Mouse (Mus musculus) hindbrain, embryonic 12.5 days (tissue): ENCODE measurements around the gene Eif2b2. TPM values are rescaled to one million over a fixed set of nuclear protein-coding genes. Genes with fewer than 3 reads are reported as not detected.

Source experiments
- ATAC-seq: fragments of 200-750 bp; cut with Nextera tagmentation; 2 replicates; pipeline ENCODE4 v1.8.0; 2017; ENCODE audit warnings: moderate TSS enrichment; ENCODE audit not compliant: low FRiP score
- H3K27ac ChIP-seq: fragments of 300-500 bp; sonication (generic); 2 replicates; pipeline ENCODE4 v1.5.1; 2016; ENCODE audit warnings: mild to moderate bottlenecking
- H3K27me3 ChIP-seq: fragments of 300-500 bp; sonication (generic); 2 replicates; pipeline ENCODE4 v1.6.1; 2016; ENCODE audit warnings: mild to moderate bottlenecking
- H3K36me3 ChIP-seq: fragments of 300-500 bp; sonication (generic); 2 replicates; pipeline ENCODE4 v1.6.1; 2016; ENCODE audit warnings: mild to moderate bottlenecking
- H3K4me1 ChIP-seq: fragments of 300-500 bp; sonication (generic); 2 replicates; pipeline ENCODE4 v1.6.1; 2016
- H3K4me2 ChIP-seq: fragments of 300-500 bp; sonication (generic); replicated peaks from 2 replicates; pipeline ENCODE4 v1.6.1; 2016; ENCODE audit warnings: mild to moderate bottlenecking
- H3K4me3 ChIP-seq: fragments of 300-500 bp; sonication (generic); 2 replicates; pipeline ENCODE4 v1.5.1; 2016; ENCODE audit warnings: mild to moderate bottlenecking
- H3K9ac ChIP-seq: fragments of 300-500 bp; sonication (generic); 2 replicates; pipeline ENCODE4 v1.6.1; 2016; ENCODE audit warnings: mild to moderate bottlenecking, moderate library complexity
- H3K9me3 ChIP-seq: fragments of 300-500 bp; sonication (generic); replicated peaks from 2 replicates; pipeline ENCODE4 v1.6.1; 2016; ENCODE audit warnings: mild to moderate bottlenecking
- WGBS: fragments of 180-500 bp; shearing (Covaris S2); methylation state at CpG from one replicate; pipeline ENCODE4 v1.1.7; 2016; 5-methylcytosine and 5-hydroxymethylcytosine counted together
- polyA plus RNA-seq: library from polyadenylated mRNA; unstranded; fragments of >200 nt; fragmentation: Nextera tagmentation; extraction: Ambion mirVana; gene quantifications from 2 replicates; pipeline ENCODE4 v1.2.1, GENCODE M21; 2016

Gene Eif2b2
- polyA plus RNA-seq, 1 experiment from 2014 or later = 82.4 TPM

GRCm38 (mm10) chr12:85217733-85218310 lies 1.5 kb upstream of the Eif2b2 start:
- H3K27me3 ChIP-seq = no peaks in the 10 kb centered on the region
- H3K4me3 ChIP-seq = no peak overlapping the region
- 79% methylated on average over 2 of the region's 2 CpGs for WGBS
- no peaks in the 10 kb centered on the region for H3K9me3 ChIP-seq
- peaks cover 23% of the 10 kb centered on the region for H3K4me1 ChIP-seq
- H3K9ac ChIP-seq = no peak overlapping the region
- H3K4me2 ChIP-seq = no peak overlapping the region
- ATAC-seq = no peak
- no peak overlapping the region for H3K27ac ChIP-seq
- peaks cover 18% of the 10 kb centered on the region for H3K36me3 ChIP-seq

GRCm38 (mm10) chr12:85219905-85220290 lies 617 bp downstream of the Eif2b2 start:
- H3K4me3 ChIP-seq = peak overlapping the region; percentile 69
- H3K36me3 ChIP-seq = peaks cover 39% of the 10 kb centered on the region
- peaks cover 23% of the 10 kb centered on the region for H3K4me1 ChIP-seq
- no peak for ATAC-seq
- H3K27ac ChIP-seq = peak overlapping the region; percentile 60; the same call in 1 of the 2 replicates
- peak overlapping the region; percentile 93 for H3K4me2 ChIP-seq
- H3K9me3 ChIP-seq = no peaks in the 10 kb centered on the region
- H3K27me3 ChIP-seq = no peaks in the 10 kb centered on the region
- peak overlapping the region; percentile 79 for H3K9ac ChIP-seq
- WGBS = 4% methylated on average over 12 of the region's 12 CpGs

GRCm38 (mm10) chr12:85227227-85227626 lies 7.9 kb downstream of the Eif2b2 start:
- Histone ChIP-seq H3K27me3 (no peaks in the 10 kb centered on the region), H3K9me3 (no peaks in the 10 kb centered on the region), H3K36me3 (peaks cover 50% of the 10 kb centered on the region), H3K4me1 (0 out of 2 replicates have a peak, but pooled peaks cover 6% of the 10 kb centered on the region), H3K4me3 (no peak overlapping the region), H3K9ac (no peak overlapping the region), H3K4me2 (no peak overlapping the region), H3K27ac (no peak overlapping the region)
- no peak for ATAC-seq
- 60% methylated on average over 7 of the region's 7 CpGs for WGBS

- no peaks in the 10 kb centered on the region for H3K9me3 ChIP-seq
- H3K9ac ChIP-seq = no peak overlapping the region
- no peaks in the 10 kb centered on the region for H3K27me3 ChIP-seq
- 0 out of 2 replicates have a peak, but pooled peaks cover 6% of the 10 kb centered on the region for H3K4me1 ChIP-seq
- no peak for ATAC-seq
- H3K4me2 ChIP-seq = no peak overlapping the region
- no peak overlapping the region for H3K4me3 ChIP-seq
- 81% methylated on average over 15 of the region's 15 CpGs for WGBS
- peaks cover 42% of the 10 kb centered on the region for H3K36me3 ChIP-seq
- no peak overlapping the region for H3K27ac ChIP-seq
Measured at GRCm38 (mm10) chr12:85227876-85228599, 8.8 kb downstream of the Eif2b2 start.

- H3K4me1 ChIP-seq = peaks cover 7% of the 10 kb centered on the region; the same call in 1 of the 2 replicates
- no peak for ATAC-seq
- H3K36me3 ChIP-seq = no peaks in the 10 kb centered on the region
- H3K4me3 ChIP-seq = no peak overlapping the region
- H3K27ac ChIP-seq = peak overlapping the region; percentile 52
- H3K9ac ChIP-seq = no peak overlapping the region
- WGBS = 81% methylated on average over 21 of the region's 21 CpGs
- H3K9me3 ChIP-seq = no peaks in the 10 kb centered on the region
- H3K4me2 ChIP-seq = no peak overlapping the region
- H3K27me3 ChIP-seq = no peaks in the 10 kb centered on the region
Measured at GRCm38 (mm10) chr12:85233376-85234358, 14.4 kb downstream of the Eif2b2 start.

- no peak overlapping the region for H3K27ac ChIP-seq
- no peak for ATAC-seq
- H3K9ac ChIP-seq = no peak overlapping the region
- 92% methylated on average over 5 of the region's 5 CpGs for WGBS
- no peaks in the 10 kb centered on the region for H3K27me3 ChIP-seq
- no peaks in the 10 kb centered on the region for H3K9me3 ChIP-seq
- H3K4me1 ChIP-seq = peaks cover 5% of the 10 kb centered on the region; the same call in 1 of the 2 replicates
- no peak overlapping the region for H3K4me3 ChIP-seq
- no peak overlapping the region for H3K4me2 ChIP-seq
- H3K36me3 ChIP-seq = no peaks in the 10 kb centered on the region
Measured at GRCm38 (mm10) chr12:85237553-85237952, 18.3 kb downstream of the Eif2b2 start.

- Histone ChIP-seq H3K4me1 (no peaks in the 10 kb centered on the region), H3K27ac (no peak overlapping the region), H3K4me2 (no peak overlapping the region), H3K4me3 (no peak overlapping the region), H3K9me3 (peaks cover 6% of the 10 kb centered on the region; the same call in 1 of the 2 replicates), H3K36me3 (peaks cover 16% of the 10 kb centered on the region), H3K9ac (no peak overlapping the region), H3K27me3 (no peaks in the 10 kb centered on the region)
- 84% methylated on average over 3 of the region's 3 CpGs for WGBS
- ATAC-seq = no peak
Measured at GRCm38 (mm10) chr12:85252083-85252482, 32.8 kb downstream of the Eif2b2 start.

GRCm38 (mm10) chr12:85256074-85256751 lies 36.9 kb downstream of the Eif2b2 start:
- H3K4me1 ChIP-seq = no peaks in the 10 kb centered on the region
- no peak overlapping the region for H3K27ac ChIP-seq
- peaks cover 8% of the 10 kb centered on the region; the same call in 1 of the 2 replicates for H3K36me3 ChIP-seq
- H3K9me3 ChIP-seq = no peaks in the 10 kb centered on the region
- ATAC-seq = no peak
- WGBS = 64% methylated on average over 7 of the region's 7 CpGs
- H3K9ac ChIP-seq = no peak overlapping the region
- no peaks in the 10 kb centered on the region for H3K27me3 ChIP-seq
- H3K4me3 ChIP-seq = no peak overlapping the region
- no peak overlapping the region for H3K4me2 ChIP-seq

GRCm38 (mm10) chr12:85257008-85257639 lies 37.8 kb downstream of the Eif2b2 start:
- Histone ChIP-seq H3K27me3 (no peaks in the 10 kb centered on the region), H3K9ac (no peak overlapping the region), H3K27ac (no peak overlapping the region), H3K4me2 (no peak overlapping the region), H3K4me1 (no peaks in the 10 kb centered on the region), H3K9me3 (no peaks in the 10 kb centered on the region), H3K36me3 (peaks cover 8% of the 10 kb centered on the region; the same call in 1 of the 2 replicates), H3K4me3 (no peak overlapping the region)
- ATAC-seq = no peak
- WGBS = 85% methylated on average over 7 of the region's 7 CpGs

GRCm38 (mm10) chr12:85262489-85262888 lies 43.2 kb downstream of the Eif2b2 start:
- Histone ChIP-seq H3K36me3 (peaks cover 8% of the 10 kb centered on the region; the same call in 1 of the 2 replicates), H3K4me2 (no peak overlapping the region), H3K27me3 (no peaks in the 10 kb centered on the region), H3K9me3 (no peaks in the 10 kb centered on the region), H3K9ac (0 out of 2 replicates have a peak overlapping the region, but pooled peaks have one; percentile 27), H3K4me1 (peaks cover 3% of the 10 kb centered on the region; the same call in 1 of the 2 replicates), H3K4me3 (no peak overlapping the region), H3K27ac (0 out of 2 replicates have a peak overlapping the region, but pooled peaks have one; percentile 2)
- ATAC-seq = no peak
- WGBS = 56% methylated on average over 10 of the region's 10 CpGs

- H3K27ac ChIP-seq = no peak overlapping the region
- 83% methylated on average over 5 of the region's 5 CpGs for WGBS
Measured at GRCm38 (mm10) chr12:85263190-85263589, 43.9 kb downstream of the Eif2b2 start.

More at GRCm38 (mm10) chr12:85263190-85263589, 43.9 kb downstream of the Eif2b2 start:
- Histone ChIP-seq H3K27me3 (no peaks in the 10 kb centered on the region), H3K4me2 (no peak overlapping the region), H3K4me3 (no peak overlapping the region), H3K36me3 (peaks cover 5% of the 10 kb centered on the region; the same call in 1 of the 2 replicates), H3K4me1 (peaks cover 3% of the 10 kb centered on the region; the same call in 1 of the 2 replicates), H3K9me3 (no peaks in the 10 kb centered on the region), H3K9ac (0 out of 2 replicates have a peak overlapping the region, but pooled peaks have one; percentile 29)
- no peak for ATAC-seq
